Mouse (Mus musculus) forelimb bud, embryonic 11.5 days (tissue): ENCODE measurements at regions not wholly inside any gene's neighbourhood (a gene's known extent, or its start where the extent isn't known, plus 50 kb on each side); places are given as distances from the start of the nearest gene placed in this dataset.

ENCODE experiments used
- DNase-seq: peaks from one replicate; pipeline ENCODE4 v3.0.0-alpha.2; 2012; ENCODE audit warnings: low read depth, low spot score

GRCm38 (mm10) chr10:126498726-126499125, 402.4 kb downstream of the Atp23 start:
- no peak for DNase-seq

GRCm38 (mm10) chr10:126493734-126494133, 407.4 kb downstream of the Atp23 start:
- DNase-seq, result no peak

- DNase-seq, result no peak
Observed at GRCm38 (mm10) chr10:126492211-126492610, 408.9 kb downstream of the Atp23 start.

GRCm38 (mm10) chr10:126485129-126485528, 416.0 kb downstream of the Atp23 start:
- no peak for DNase-seq

GRCm38 (mm10) chr10:126483479-126483878, 417.7 kb downstream of the Atp23 start:
- DNase-seq, result no peak

GRCm38 (mm10) chr10:126480382-126480781, 420.8 kb downstream of the Atp23 start:
- DNase-seq, result no peak

DNA sequence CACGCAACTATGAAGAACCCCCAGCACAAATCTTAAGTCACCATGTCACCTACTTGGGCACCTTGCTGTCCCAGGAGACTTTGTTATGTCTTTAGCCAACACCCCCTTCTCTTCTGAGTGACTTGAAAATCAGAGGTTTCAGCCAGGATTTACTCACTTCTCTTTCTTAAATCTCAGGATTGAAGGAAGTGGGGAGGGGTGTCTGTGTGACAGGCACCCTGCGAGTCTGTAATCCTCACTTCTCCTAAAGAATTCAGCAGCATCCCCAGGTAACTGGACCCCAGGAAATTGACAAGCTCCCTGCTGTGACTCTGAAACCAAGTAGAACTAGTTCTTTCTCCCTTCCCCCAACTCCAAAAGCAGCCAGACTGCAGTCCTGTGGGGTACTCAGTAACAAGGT, 421.4 kb downstream of the Atp23 start:
- no peak for DNase-seq

- no peak for DNase-seq
Observed at GRCm38 (mm10) chr10:126473050-126473719, 428.0 kb downstream of the Atp23 start.

GRCm38 (mm10) chr10:126470838-126471491, 430.2 kb downstream of the Atp23 start:
- DNase-seq, result no peak

GRCm38 (mm10) chr10:126462770-126463169, 438.4 kb downstream of the Atp23 start:
- no peak for DNase-seq

GRCm38 (mm10) chr10:126458523-126458922, 442.6 kb downstream of the Atp23 start:
- no peak for DNase-seq

DNA sequence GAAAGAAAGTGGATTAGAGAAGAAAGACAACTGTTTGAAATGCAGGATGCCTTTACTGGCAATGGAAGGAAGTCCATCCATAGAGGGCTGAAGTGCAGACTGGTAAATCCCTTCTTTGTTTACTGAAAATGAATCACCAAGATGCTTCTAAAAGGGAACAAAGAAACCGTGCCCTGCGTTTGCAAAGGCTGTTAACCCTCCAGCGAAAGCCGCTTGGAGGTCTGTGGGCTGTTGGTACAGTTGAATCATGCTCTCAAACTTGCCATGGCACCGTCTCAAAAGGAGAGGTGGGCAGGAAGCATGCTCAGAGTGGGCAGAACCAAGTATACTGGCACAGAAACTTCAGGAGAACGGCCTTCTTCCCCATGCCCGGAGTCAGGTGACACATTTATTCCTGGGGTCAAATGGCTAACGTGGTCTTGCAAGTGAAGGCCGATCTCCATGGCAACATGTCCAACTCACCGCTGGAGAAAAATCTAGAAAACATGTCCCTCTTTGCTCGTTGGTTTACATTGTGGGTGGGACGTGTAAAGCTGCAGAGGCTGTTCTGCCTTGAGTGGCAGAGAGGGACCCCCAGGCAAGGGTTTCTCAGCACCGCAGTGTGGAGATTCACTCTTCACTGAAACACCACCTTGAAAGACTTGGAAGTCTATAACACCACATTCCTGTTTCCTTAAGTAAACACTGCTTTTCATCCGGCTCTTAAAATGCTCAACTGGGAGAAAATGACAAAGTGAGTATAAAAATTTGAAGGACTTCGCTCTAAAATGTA, 448.2 kb downstream of the Atp23 start:
- no peak for DNase-seq

DNA sequence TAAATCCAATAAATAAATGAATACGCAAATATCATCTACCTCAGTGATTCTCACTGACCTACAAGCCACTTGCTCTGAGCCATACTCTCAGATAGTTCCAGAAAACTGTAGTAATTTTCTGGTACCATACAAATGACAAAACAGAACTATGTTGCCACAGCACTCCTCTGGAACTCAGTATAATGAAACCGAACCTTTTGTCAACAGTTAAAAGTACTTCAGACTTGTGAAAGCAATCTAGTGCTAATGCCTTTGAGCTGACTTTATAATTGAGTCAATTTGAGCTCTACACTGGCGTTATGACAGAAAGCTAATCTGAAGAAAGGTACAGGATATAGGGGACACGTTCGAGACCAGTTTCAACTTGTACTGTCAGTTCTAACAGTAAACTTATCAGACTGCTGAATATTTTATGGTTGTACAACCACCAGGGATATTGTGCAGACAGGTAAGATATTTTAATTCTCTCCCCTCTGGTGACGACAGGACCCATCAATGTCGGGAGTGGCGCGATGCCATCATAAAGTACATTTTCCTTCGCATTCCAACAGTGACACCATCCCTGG, 449.0 kb downstream of the Atp23 start:
- no peak for DNase-seq

DNA sequence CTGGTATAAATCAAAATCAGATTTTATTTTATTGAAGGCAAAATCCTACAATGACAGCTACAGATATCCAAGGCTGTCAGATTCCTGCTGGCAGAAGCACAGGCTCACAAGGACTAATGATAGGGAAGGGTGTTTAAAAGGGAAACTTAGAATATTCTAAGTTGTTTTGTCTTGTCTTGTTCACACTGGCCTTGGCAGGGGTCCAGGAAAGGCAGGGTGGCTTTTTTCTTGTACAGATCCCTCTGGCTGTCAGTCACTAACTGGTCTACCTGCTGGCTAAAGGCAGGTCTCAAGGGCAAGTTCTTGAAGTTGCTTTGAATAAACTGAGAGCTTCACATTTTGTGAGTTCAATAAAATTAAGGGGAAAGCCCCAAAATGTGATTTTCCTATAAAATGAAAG, 465.3 kb downstream of the Lrig3 start:
- DNase-seq, result no peak

GRCm38 (mm10) chr10:126430346-126430745, 464.4 kb downstream of the Lrig3 start:
- DNase-seq, result no peak

DNA sequence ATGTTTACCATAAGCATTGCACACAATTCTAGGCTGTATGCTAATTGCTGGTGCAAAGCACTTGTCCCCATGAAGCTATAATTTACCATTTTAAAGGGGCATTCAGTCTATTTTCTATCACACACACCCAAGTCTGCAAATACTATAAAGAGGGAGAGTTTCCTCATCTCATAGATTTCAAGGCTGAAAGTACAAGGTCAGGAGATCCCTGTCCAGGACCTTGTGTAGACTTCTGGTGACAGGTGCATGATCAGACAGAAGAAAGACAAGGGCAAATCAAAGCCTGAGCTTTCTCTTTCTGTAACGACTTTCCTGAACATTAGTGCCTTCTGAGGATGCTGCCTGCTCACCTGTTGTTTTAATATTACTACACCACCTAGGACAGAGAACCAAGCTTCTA, 463.5 kb downstream of the Lrig3 start:
- DNase-seq, result no peak

DNA sequence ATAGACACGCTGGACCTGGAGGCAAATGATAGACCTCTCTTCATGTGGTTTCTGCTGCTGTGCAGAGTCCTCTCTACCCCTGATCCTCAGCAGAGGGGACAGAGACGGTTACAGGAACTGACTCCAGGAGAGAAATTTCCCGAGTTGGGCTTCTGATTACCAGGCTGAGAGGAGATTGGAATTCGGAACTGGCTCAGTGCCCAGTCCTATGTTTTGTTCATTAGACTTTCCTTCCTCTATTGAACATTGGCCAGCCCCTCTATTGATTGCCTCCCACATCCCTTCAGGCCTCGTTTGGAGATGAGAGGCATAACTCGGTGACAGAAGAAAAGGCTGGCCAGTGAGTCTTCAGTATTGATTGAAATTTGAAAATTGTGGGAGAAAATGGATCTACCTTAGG, 456.1 kb downstream of the Lrig3 start:
- no peak for DNase-seq

DNA sequence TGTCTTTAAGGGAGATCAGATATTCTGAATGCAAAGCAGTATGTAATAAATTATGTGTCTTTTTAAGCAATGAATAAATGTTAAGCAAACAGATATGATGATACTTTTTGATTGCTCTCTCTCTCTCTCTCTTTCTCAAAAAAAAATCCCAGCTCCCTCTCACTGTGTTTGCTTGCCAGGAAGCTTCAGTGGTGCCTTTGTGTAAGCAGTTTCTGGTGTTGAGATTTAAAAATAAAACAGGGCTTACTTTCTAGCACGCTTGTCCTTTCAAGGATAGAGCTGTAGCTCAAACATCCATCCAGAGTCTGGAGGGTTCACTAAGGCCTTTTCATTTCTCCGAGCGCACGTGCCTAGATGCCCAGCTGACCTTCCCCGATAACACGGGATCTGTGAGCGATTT, 447.8 kb downstream of the Lrig3 start:
- no peak for DNase-seq

GRCm38 (mm10) chr10:126392235-126392634, 426.3 kb downstream of the Lrig3 start:
- DNase-seq, result no peak

GRCm38 (mm10) chr10:126391770-126392169, 425.8 kb downstream of the Lrig3 start:
- DNase-seq, result no peak

GRCm38 (mm10) chr10:126386430-126386829, 420.5 kb downstream of the Lrig3 start:
- no peak for DNase-seq

DNA sequence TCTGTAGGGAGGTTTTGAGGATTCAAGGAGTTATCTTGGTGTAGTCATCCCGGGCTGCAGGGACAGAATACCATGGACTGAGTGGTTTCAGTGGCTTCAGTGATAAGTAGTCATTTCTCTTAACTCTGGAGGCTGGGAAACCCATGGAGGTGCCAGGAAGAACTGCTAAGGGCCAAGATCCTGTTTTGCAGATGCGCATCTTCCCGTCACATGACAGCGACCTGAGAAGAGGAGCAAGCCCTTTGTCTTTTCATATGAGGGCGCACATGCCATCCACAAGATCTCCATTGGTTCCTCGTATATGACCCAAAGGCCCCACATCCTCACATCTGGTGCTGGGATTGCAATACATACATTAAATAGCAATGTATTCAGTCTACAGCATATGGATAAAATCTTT, 419.7 kb downstream of the Lrig3 start:
- no peak for DNase-seq
